Mouse (Mus musculus) urinary bladder, adult 2 months (tissue): ENCODE results near the gene Paqr9. TPM values are rescaled to one million over a fixed set of nuclear protein-coding genes. Genes with fewer than 3 reads are reported as not detected.

ENCODE experiments used
- DNase-seq: peaks from one replicate; pipeline ENCODE4 v3.0.0; 2022; ENCODE audit warnings: low spot score
- polyA plus RNA-seq: library from polyadenylated mRNA; depleted of rRNA; stranded (reverse); fragments of >200 nt; gene quantifications from 2 replicates; pipeline ENCODE4 v1.2.3, GENCODE M21; 2012

Gene Paqr9
- polyA plus RNA-seq, 1 experiment, result 0.44 TPM

- no peak for DNase-seq
Measured at GRCm38 (mm10) chr9:95544598-95544997, 14.9 kb upstream of the Paqr9 start.

- DNase-seq, result no peak
Measured at GRCm38 (mm10) chr9:95546679-95547078, 12.8 kb upstream of the Paqr9 start.

- no peak for DNase-seq
Measured at GRCm38 (mm10) chr9:95549626-95550411, 9.6 kb upstream of the Paqr9 start.

- no peak for DNase-seq
Measured at GRCm38 (mm10) chr9:95550856-95551774, 8.3 kb upstream of the Paqr9 start.

- DNase-seq, result no peak
Measured at GRCm38 (mm10) chr9:95552175-95552705, 7.2 kb upstream of the Paqr9 start.

GRCm38 (mm10) chr9:95554231-95555221 is 4.9 kb upstream of the Paqr9 start:
- no peak for DNase-seq

- DNase-seq, result no peak
Measured at GRCm38 (mm10) chr9:95555233-95555740, 4.2 kb upstream of the Paqr9 start.

- no peak for DNase-seq
Measured at GRCm38 (mm10) chr9:95556067-95556512, 3.4 kb upstream of the Paqr9 start.

- no peak for DNase-seq
Measured at GRCm38 (mm10) chr9:95557722-95558121, 1.7 kb upstream of the Paqr9 start.

GRCm38 (mm10) chr9:95558726-95559058 is 765 bp upstream of the Paqr9 start:
- no peak for DNase-seq

- DNase-seq, result no peak
Measured at GRCm38 (mm10) chr9:95559936-95560735, 679 bp downstream of the Paqr9 start.

GRCm38 (mm10) chr9:95564047-95564446 is 4.6 kb downstream of the Paqr9 start:
- DNase-seq, result no peak

GRCm38 (mm10) chr9:95566394-95566793 is 6.9 kb downstream of the Paqr9 start:
- no peak for DNase-seq

- no peak for DNase-seq
Measured at GRCm38 (mm10) chr9:95566931-95567330, 7.5 kb downstream of the Paqr9 start.

GRCm38 (mm10) chr9:95569249-95569648 is 9.8 kb downstream of the Paqr9 start:
- DNase-seq, result no peak

- no peak for DNase-seq
Measured at GRCm38 (mm10) chr9:95569966-95570365, 10.5 kb downstream of the Paqr9 start.

- no peak for DNase-seq
Measured at GRCm38 (mm10) chr9:95570604-95571003, 11.1 kb downstream of the Paqr9 start.

GRCm38 (mm10) chr9:95571494-95571893 is 12.0 kb downstream of the Paqr9 start:
- DNase-seq, result no peak

GRCm38 (mm10) chr9:95572558-95572957 is 13.1 kb downstream of the Paqr9 start:
- DNase-seq, result no peak

GRCm38 (mm10) chr9:95574116-95574515 is 14.7 kb downstream of the Paqr9 start:
- DNase-seq, result no peak
